In genomic region chr11:20138498-20139208, GRCm38 (mm10) we compare ENCODE assay signal across 31 mouse cellular contexts. TPM values are rescaled to one million over a fixed set of nuclear protein-coding genes. Genes with fewer than 3 reads are reported as not detected.
DNase-seq lines count a peak whose midpoint lies in the region; ATAC-seq and TF ChIP-seq lines count a peak whose summit lies in the region.
"Had no signal": no experiment of that assay in that cellular context is flagged by ENCODE, and none has a peak within 500 bp of the region (broad histone marks: within the 10 kb centered on the region; RNA-seq: fewer than 3 reads in every experiment).

No protein-coding gene starts in this region.

- no peak for ATAC-seq in megakaryocyte-erythroid progenitor cell, adult 5-6 weeks (replicated peaks; ENCODE audit: low FRiP score, low TSS enrichment, poor library complexity, severe bottlenecking)
- ATAC-seq: forebrain, embryonic 13.5 days; forebrain, embryonic 16.5 days; hindbrain, postnatal 0 days; inflammation-experienced regulatory T-cells, adult 6 months; intestine, embryonic 16.5 days; Patski had no signal

- H3K36me3 ChIP-seq in heart, adult 2 months (ENCODE audit: control insufficient read depth, insufficient read depth, low read length) = no peaks in the 10 kb centered on the region
- H3K36me3 ChIP-seq: embryonic facial prominence, embryonic 10.5 days; embryonic facial prominence, embryonic 13.5 days; G1E; heart, embryonic 10.5 days; heart, embryonic 13.5 days had no signal

- H3K9ac ChIP-seq in heart, adult 2 months (ENCODE audit: low read depth, low read length) = no peak overlapping the region
- H3K9ac ChIP-seq: embryonic facial prominence, embryonic 13.5 days; forebrain, embryonic 13.5 days; heart, embryonic 13.5 days; hindbrain, embryonic 14.5 days had no signal

- no peaks in the 10 kb centered on the region for H3K79me2 ChIP-seq in heart, adult 2 months (replicated peaks; ENCODE audit: control insufficient read depth, insufficient read depth, low read length)

- no peak for TF ChIP-seq EP300 in heart, adult 2 months (IDR thresholded peaks at IDR 0.05; ENCODE audit: insufficient read depth, low read depth, low read length)

- no peak overlapping the region for H3K27ac ChIP-seq in heart, adult 2 months
- H3K27ac ChIP-seq: embryonic facial prominence, embryonic 10.5 days; embryonic facial prominence, embryonic 13.5 days; forebrain, embryonic 13.5 days; heart, embryonic 10.5 days; heart, embryonic 13.5 days; hindbrain, embryonic 14.5 days; hindbrain, postnatal 0 days had no signal

- no peak for TF ChIP-seq CTCF in heart, adult 2 months (IDR thresholded peaks at IDR 0.05)

- H3K27me3 ChIP-seq in heart, adult 2 months (ENCODE audit: control insufficient read depth, insufficient read depth, low read length) = no peaks in the 10 kb centered on the region
- H3K27me3 ChIP-seq: embryonic facial prominence, embryonic 13.5 days; forebrain, embryonic 13.5 days; heart, embryonic 13.5 days; Patski had no signal

- intact Hi-C loops in heart, adult 2 months (cut with DNase I) = no loop called here

- H3K4me3 ChIP-seq in heart, adult 2 months = no peak overlapping the region
- H3K4me3 ChIP-seq: embryonic facial prominence, embryonic 10.5 days; embryonic facial prominence, embryonic 13.5 days; erythroblast, embryonic 14.5 days; forebrain, embryonic 13.5 days; heart, embryonic 10.5 days; heart, embryonic 13.5 days had no signal

- 84% methylated on average over 6 of the region's 6 CpGs for WGBS in heart, adult 2 months

- H3K4me1 ChIP-seq in heart, adult 2 months (ENCODE audit: control insufficient read depth, insufficient read depth, low read length) = no peaks in the 10 kb centered on the region
- H3K4me1 ChIP-seq: embryonic facial prominence, embryonic 10.5 days; embryonic facial prominence, embryonic 13.5 days; forebrain, embryonic 13.5 days; heart, embryonic 10.5 days; heart, embryonic 13.5 days had no signal

- TF ChIP-seq POLR2A in heart, adult 2 months (IDR thresholded peaks at IDR 0.05; ENCODE audit: insufficient read depth, low read depth, low read length) = no peak

- peak; percentile 44 for DNase-seq in heart, adult 11 months
- no peak for DNase-seq in heart, adult 2 months
- peak; percentile 98 for DNase-seq in ES-CJ7 (ENCODE audit: low read depth, low spot score)
- peak; percentile 66 for DNase-seq in WW6 (ENCODE audit: low read depth, low spot score)
- DNase-seq in layer of hippocampus, adult 9-10 months (ENCODE audit: low spot score) = no peak
- DNase-seq: adrenal gland, postnatal 10 days; adrenal gland, postnatal 36 days; cerebellum, adult 2 months; cerebellum, adult 9-11 months; cerebellum, postnatal 25 days; embryo, embryonic 11 days; gastrocnemius, postnatal 10 days; gastrocnemius, postnatal 36 days; heart, adult 18-20 months; heart, postnatal 14 days; heart, postnatal 4 days; kidney, adult 18-20 months had no signal

RNA-seq across cellular contexts. Expression of gene Actr2, which starts 25.9 kb away (rescaled TPM):
- 10 to 100 TPM; 71.7 to 75.8 TPM for total RNA-seq in heart, adult 2 months (2021)
- polyA plus RNA-seq in heart, adult 2 months (2012; rRNA removed) = 18.1 and 34.5 TPM in 2 replicates
- total RNA-seq in megakaryocyte-erythroid progenitor cell, adult 5-6 weeks (2014; fragmentation: Nextera tagmentation) = 87.7 and 120 TPM in 2 replicates
- 176 and 182 TPM in 2 replicates for total RNA-seq in megakaryocyte-erythroid progenitor cell, adult 5-6 weeks (2017)

Comparison
In these comparisons a context has a peak if more than half of its experiments do, and no peak if none do; other contexts are left out.
1. DNase-seq: peak in heart, adult 11 months (single experiment), ES-CJ7 (single experiment) and WW6 (single experiment); none in heart, adult 2 months (0 of 2) and layer of hippocampus, adult 9-10 months (single experiment).